Mouse (Mus musculus) heart, adult 2 months (tissue): ENCODE results near the gene Hdac10.

Experiments used
- CTCF ChIP-seq: fragments of 200-600 bp; IDR thresholded peaks from 2 replicates; pipeline ENCODE4 v1.8.1; 2022; ENCODE audit warnings: antibody characterized with exemption, mild to moderate bottlenecking, moderate library complexity
- EP300 ChIP-seq: fragments of 200-500 bp; IDR thresholded peaks from 2 replicates; pipeline ENCODE4 v1.6.1; 2011; ENCODE audit warnings: low read depth, low read length, control low read depth; ENCODE audit not compliant: insufficient read depth

- no peak for TF ChIP-seq EP300
- no peak for TF ChIP-seq CTCF
Measured at GRCm38 (mm10) chr15:89097450-89097849, 31.1 kb downstream of the Hdac10 start.
